Mouse (Mus musculus) myocyte (in vitro differentiated cells): ENCODE measurements around the gene Tmem8. TPM values are rescaled to one million over a fixed set of nuclear protein-coding genes. Genes with fewer than 3 reads are reported as not detected.
A peak's percentile ranks its signal among the peaks of the same experiment; 100 is the strongest.

Experiments
- H3K27me3 ChIP-seq: one replicate; pipeline ENCODE4 v1.6.1; 2011; ENCODE audit not compliant: control insufficient read depth, insufficient read depth, insufficient read length
- H3K36me3 ChIP-seq: one replicate; pipeline ENCODE4 v1.6.1; 2011; ENCODE audit not compliant: control insufficient read depth, insufficient read depth
- H3K4me2 ChIP-seq: one replicate; pipeline ENCODE4 v1.6.1; 2011; ENCODE audit warnings: low read depth, control low read depth
- H3K4me3 ChIP-seq: one replicate; pipeline ENCODE4 v1.5.1; 2011; ENCODE audit warnings: mild to moderate bottlenecking, control low read depth, moderate library complexity
- H3K79me2 ChIP-seq: one replicate; pipeline ENCODE4 v1.6.1; 2011; ENCODE audit not compliant: control insufficient read depth, insufficient read depth
- H3ac ChIP-seq: one replicate; pipeline ENCODE4 v1.6.1; 2011; ENCODE audit not compliant: control insufficient read depth, insufficient read length
- CEBPB ChIP-seq: IDR thresholded peaks from 2 replicates; pipeline ENCODE4 v1.6.1; 2011; ENCODE audit warnings: mild to moderate bottlenecking, moderate library complexity; ENCODE audit not compliant: poor library complexity, insufficient read depth, severe bottlenecking
- E2F4 ChIP-seq: IDR thresholded peaks from one replicate; pipeline ENCODE4 v1.6.1; 2011; ENCODE audit warnings: mild to moderate bottlenecking, control low read depth, moderate library complexity; ENCODE audit not compliant: insufficient read depth
- MAX ChIP-seq: IDR thresholded peaks from one replicate; pipeline ENCODE4 v1.6.1; 2011; ENCODE audit warnings: low read depth, mild to moderate bottlenecking, control low read depth
- MYOD1 ChIP-seq, 3 experiments: IDR thresholded peaks; one replicate each; pipeline ENCODE4 v1.6.1; 2011; ENCODE audit warnings: control low read depth in 2 of 3, low read depth in 2 of 3, mild to moderate bottlenecking in 2 of 3, moderate library complexity in 1 of 3; ENCODE audit not compliant: insufficient read length in 2 of 3, control insufficient read depth in 1 of 3
- MYOG ChIP-seq, 3 experiments: IDR thresholded peaks; one replicate each; pipeline ENCODE4 v1.6.1; 2011; ENCODE audit warnings: control low read depth in 2 of 3, low read depth in 2 of 3, mild to moderate bottlenecking in 2 of 3; ENCODE audit not compliant: insufficient read length in 2 of 3, control insufficient read depth in 1 of 3, insufficient read depth in 1 of 3
- POLR2A ChIP-seq: IDR thresholded peaks from one replicate; pipeline ENCODE4 v1.6.1; 2011; ENCODE audit warnings: low read depth, mild to moderate bottlenecking, control low read depth, moderate library complexity; ENCODE audit not compliant: insufficient read length
- POLR2AphosphoS2 ChIP-seq: IDR thresholded peaks from one replicate; pipeline ENCODE4 v1.6.1; 2011; ENCODE audit warnings: low read depth, control low read depth; ENCODE audit not compliant: insufficient read length
- REST ChIP-seq: IDR thresholded peaks from one replicate; pipeline ENCODE4 v1.6.1; 2011; ENCODE audit warnings: mild to moderate bottlenecking, control low read depth, moderate library complexity; ENCODE audit not compliant: insufficient read depth, insufficient read length
- SRF ChIP-seq: IDR thresholded peaks from one replicate; pipeline ENCODE4 v1.6.1; 2011; ENCODE audit warnings: low read depth; ENCODE audit not compliant: control insufficient read depth, insufficient read length
- TCF12 ChIP-seq: IDR thresholded peaks from one replicate; pipeline ENCODE4 v1.6.1; 2011; ENCODE audit warnings: mild to moderate bottlenecking, control low read depth; ENCODE audit not compliant: poor library complexity, insufficient read depth, severe bottlenecking
- TCF3 ChIP-seq: IDR thresholded peaks from one replicate; pipeline ENCODE4 v1.6.1; 2011; ENCODE audit warnings: low read depth, control low read depth; ENCODE audit not compliant: insufficient read length
- USF1 ChIP-seq: IDR thresholded peaks from one replicate; pipeline ENCODE4 v1.6.1; 2011; ENCODE audit warnings: low read depth, mild to moderate bottlenecking, control low read depth, moderate library complexity
- polyA plus RNA-seq: library from polyadenylated mRNA; unstranded; fragments of >200 nt; fragmentation: generic; extraction: Trizol; gene quantifications from one replicate; pipeline ENCODE4 v1.2.1, GENCODE M21; 2012; ENCODE audit warnings: missing spikeins

Gene Tmem8
- polyA plus RNA-seq, 1 experiment, result 1.5 TPM

- TF ChIP-seq POLR2AphosphoS2 (peak; percentile 79), TCF3 (no peak), MYOD1 (IDR thresholded peaks at IDR 0.05; ENCODE audit: control insufficient read depth in 1 of 3, insufficient read length in 2 of 3, low read depth in 2 of 3) (no peak), SRF (no peak), CEBPB (no peak), REST (no peak), MYOG (IDR thresholded peaks at IDR 0.05; ENCODE audit: control insufficient read depth in 1 of 3, insufficient read depth in 1 of 3, insufficient read length in 2 of 3, low read depth in 2 of 3) (peak in 1 of 3 experiments; percentile 3), MAX (no peak), USF1 (no peak), POLR2A (peak; percentile 86), E2F4 (no peak), TCF12 (no peak)
Measured at GRCm38 (mm10) chr17:26068831-26069739, 44.0 kb upstream of the Tmem8 start, which contains the start of gene Rab11fip3. Rab11fip3 (minus strand) TSS chr17:26069555.

GRCm38 (mm10) chr17:26070136-26070535 is 43.0 kb upstream of the Tmem8 start:
- Histone ChIP-seq H3K27me3 (no peaks in the 10 kb centered on the region), H3K36me3 (no peaks in the 10 kb centered on the region), H3K79me2 (peaks cover 35% of the 10 kb centered on the region), H3ac (no peak overlapping the region), H3K4me3 (peak overlapping the region; percentile 60), H3K4me2 (peak overlapping the region; percentile 100)
- no peak for TF ChIP-seq MAX
- no peak for TF ChIP-seq MYOD1 (IDR thresholded peaks at IDR 0.05; ENCODE audit: control insufficient read depth in 1 of 3, insufficient read length in 2 of 3, low read depth in 2 of 3)

More at GRCm38 (mm10) chr17:26068831-26069739, 44.0 kb upstream of the Tmem8 start, which contains the start of gene Rab11fip3:
- Histone ChIP-seq H3K36me3 (no peaks in the 10 kb centered on the region), H3K4me3 (peak within 1 kb of the TSS; percentile 60), H3K79me2 (peaks cover 45% of the 10 kb centered on the region), H3ac (peak within 1 kb of the TSS; percentile 27), H3K27me3 (no peaks in the 10 kb centered on the region), H3K4me2 (peak within 1 kb of the TSS; percentile 100)

- TF ChIP-seq REST (no peak), SRF (no peak), MYOD1 (IDR thresholded peaks at IDR 0.05; ENCODE audit: control insufficient read depth in 1 of 3, insufficient read length in 2 of 3, low read depth in 2 of 3) (peak in 1 of 3 experiments; percentile 58), CEBPB (no peak)
- H3K79me2 ChIP-seq, result no peaks in the 10 kb centered on the region
- no peak overlapping the region for H3ac ChIP-seq
- no peaks in the 10 kb centered on the region for H3K27me3 ChIP-seq
- no peaks in the 10 kb centered on the region for H3K36me3 ChIP-seq
- no peak overlapping the region for H3K4me3 ChIP-seq
- H3K4me2 ChIP-seq, result no peak overlapping the region
Measured at GRCm38 (mm10) chr17:26075246-26075645, 37.9 kb upstream of the Tmem8 start.

GRCm38 (mm10) chr17:26078851-26079250 is 34.2 kb upstream of the Tmem8 start:
- no peaks in the 10 kb centered on the region for H3K79me2 ChIP-seq
- no peak overlapping the region for H3K4me2 ChIP-seq
- no peaks in the 10 kb centered on the region for H3K27me3 ChIP-seq
- H3ac ChIP-seq, result no peak overlapping the region
- H3K36me3 ChIP-seq, result no peaks in the 10 kb centered on the region
- no peak overlapping the region for H3K4me3 ChIP-seq
- TF ChIP-seq CEBPB, result no peak
- TF ChIP-seq REST, result no peak
- no peak for TF ChIP-seq TCF3
- no peak for TF ChIP-seq MYOG (IDR thresholded peaks at IDR 0.05; ENCODE audit: control insufficient read depth in 1 of 3, insufficient read depth in 1 of 3, insufficient read length in 2 of 3, low read depth in 2 of 3)
- no peak for TF ChIP-seq USF1
- no peak for TF ChIP-seq TCF12
- no peak for TF ChIP-seq E2F4
- no peak for TF ChIP-seq MYOD1 (IDR thresholded peaks at IDR 0.05; ENCODE audit: control insufficient read depth in 1 of 3, insufficient read length in 2 of 3, low read depth in 2 of 3)

GRCm38 (mm10) chr17:26080867-26081266 is 32.2 kb upstream of the Tmem8 start:
- Histone ChIP-seq H3K79me2 (no peaks in the 10 kb centered on the region), H3K27me3 (no peaks in the 10 kb centered on the region), H3ac (no peak overlapping the region), H3K4me3 (no peak overlapping the region), H3K36me3 (no peaks in the 10 kb centered on the region), H3K4me2 (no peak overlapping the region)
- TF ChIP-seq MAX (no peak), REST (no peak), POLR2A (no peak), POLR2AphosphoS2 (no peak), SRF (no peak), E2F4 (no peak), TCF12 (no peak), MYOD1 (IDR thresholded peaks at IDR 0.05; ENCODE audit: control insufficient read depth in 1 of 3, insufficient read length in 2 of 3, low read depth in 2 of 3) (no peak), CEBPB (no peak), TCF3 (no peak), MYOG (IDR thresholded peaks at IDR 0.05; ENCODE audit: control insufficient read depth in 1 of 3, insufficient read depth in 1 of 3, insufficient read length in 2 of 3, low read depth in 2 of 3) (no peak), USF1 (no peak)
